Mouse (Mus musculus): ENCODE measurements around the gene Colec11. TPM values are rescaled to one million over a fixed set of nuclear protein-coding genes. Genes with fewer than 3 reads are reported as not detected.

Gene Colec11
- polyA plus RNA-seq (2015; fragmentation: Nextera tagmentation; extraction: Ambion mirVana): 1.3 and 2.4 TPM in 2 replicates

- H3K4me3 ChIP-seq (replicated peaks): no peak within 1 kb of the TSS
- peaks cover 10% of the 10 kb centered on the region for H3K4me1 ChIP-seq
- H3K9me3 ChIP-seq: no peaks in the 10 kb centered on the region
- no peaks in the 10 kb centered on the region for H3K27me3 ChIP-seq (replicated peaks)
- 0 out of 2 replicates have a peak, but pooled peaks have one; percentile 25 for ATAC-seq (ENCODE audit: insufficient read depth, low FRiP score, low read depth)
- no peaks in the 10 kb centered on the region for H3K36me3 ChIP-seq
- 21% methylated on average over 5 of the region's 5 CpGs for WGBS
- H3K9ac ChIP-seq: no peak within 1 kb of the TSS
- H3K27ac ChIP-seq: no peak within 1 kb of the TSS
- no peak within 1 kb of the TSS for H3K4me2 ChIP-seq
Observed at GRCm38 (mm10) chr12:28623195-28623594, at the start of gene Colec11. Gene Colec11 (minus strand): TSS chr12:28623377.

DNA sequence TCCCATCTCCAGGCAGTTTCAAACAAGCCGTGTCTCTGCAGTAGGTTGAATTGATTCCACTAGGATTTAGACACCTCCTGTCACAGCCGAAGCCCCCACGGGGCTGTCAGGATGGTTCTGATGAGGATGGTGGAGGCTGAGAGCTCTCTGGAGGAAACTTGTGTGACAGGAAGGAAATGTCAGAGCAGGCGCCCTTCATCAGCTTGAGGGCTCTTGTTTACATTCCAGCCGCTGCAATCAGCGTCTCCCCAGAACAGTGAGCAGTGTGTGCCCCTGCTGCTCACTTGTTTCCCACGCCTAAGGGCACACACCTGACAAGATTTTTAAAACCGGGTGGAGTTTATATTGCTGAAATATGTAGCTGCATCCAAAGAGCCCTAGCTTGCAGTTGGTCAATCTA, 44.1 kb upstream of the Colec11 start:
- H3K36me3 ChIP-seq: no peaks in the 10 kb centered on the region
- no peaks in the 10 kb centered on the region for H3K9me3 ChIP-seq
- H3K9ac ChIP-seq: no peak overlapping the region
- no peaks in the 10 kb centered on the region for H3K27me3 ChIP-seq (replicated peaks)
- ATAC-seq (ENCODE audit: insufficient read depth, low FRiP score, low read depth): no peak
- H3K27ac ChIP-seq: no peak overlapping the region
- 7% methylated on average over 8 of the region's 8 CpGs for WGBS
- H3K4me2 ChIP-seq: no peak overlapping the region
- H3K4me3 ChIP-seq (replicated peaks): no peak overlapping the region
- peaks cover 11% of the 10 kb centered on the region; the same call in 1 of the 2 replicates for H3K4me1 ChIP-seq

- WGBS: 55% methylated on average over 4 of the region's 4 CpGs
- no peaks in the 10 kb centered on the region for H3K27me3 ChIP-seq (replicated peaks)
- no peak overlapping the region for H3K27ac ChIP-seq
- H3K36me3 ChIP-seq: no peaks in the 10 kb centered on the region
- no peak overlapping the region for H3K4me2 ChIP-seq
- peaks cover 11% of the 10 kb centered on the region; the same call in 1 of the 2 replicates for H3K4me1 ChIP-seq
- H3K9ac ChIP-seq: no peak overlapping the region
- no peaks in the 10 kb centered on the region for H3K9me3 ChIP-seq
- H3K4me3 ChIP-seq (replicated peaks): no peak overlapping the region
- ATAC-seq (ENCODE audit: insufficient read depth, low FRiP score, low read depth): no peak
Observed at GRCm38 (mm10) chr12:28666734-28667133, 43.6 kb upstream of the Colec11 start.

DNA sequence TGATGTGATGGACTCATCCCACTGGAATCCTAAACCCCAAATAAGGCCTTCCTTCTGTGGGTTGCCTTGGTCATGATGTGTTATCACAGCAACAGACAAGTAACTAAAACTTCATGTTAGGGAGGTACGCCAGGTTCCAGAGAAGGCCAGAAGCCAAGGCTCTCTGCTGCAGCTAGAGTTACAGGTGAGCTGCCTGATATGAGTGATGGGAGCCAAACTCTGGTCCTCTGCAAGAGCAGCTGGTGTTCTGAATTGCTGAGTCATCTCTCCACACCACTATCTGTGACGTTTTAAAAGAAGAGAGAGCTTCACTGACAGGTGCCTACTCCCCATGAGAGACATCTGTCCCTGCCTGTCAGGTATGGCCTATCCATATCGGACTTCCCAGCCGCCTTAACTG, 39.5 kb upstream of the Colec11 start:
- 77% methylated on average over 4 of the region's 4 CpGs for WGBS
- ATAC-seq (ENCODE audit: insufficient read depth, low FRiP score, low read depth): no peak
- H3K27me3 ChIP-seq (replicated peaks): no peaks in the 10 kb centered on the region

GRCm38 (mm10) chr12:28649141-28650110, 26.2 kb upstream of the Colec11 start, which contains the start of gene Rnaseh1:
Gene Rnaseh1 (plus strand): TSS chr12:28649602.
- WGBS: 2% methylated on average over 52 of the region's 52 CpGs
- Histone ChIP-seq H3K4me3 (replicated peaks) (peak within 1 kb of the TSS; percentile 72), H3K4me2 (peak within 1 kb of the TSS; percentile 63), H3K4me1 (0 out of 2 replicates have a peak, but pooled peaks cover 7% of the 10 kb centered on the region), H3K36me3 (0 out of 2 replicates have a peak, but pooled peaks cover 3% of the 10 kb centered on the region), H3K9me3 (no peaks in the 10 kb centered on the region), H3K27ac (peak within 1 kb of the TSS; percentile 37), H3K9ac (peak within 1 kb of the TSS; percentile 49), H3K27me3 (replicated peaks) (no peaks in the 10 kb centered on the region)
- peak; percentile 91 for ATAC-seq (ENCODE audit: insufficient read depth, low FRiP score, low read depth)

More for the DNA sequence above, 39.5 kb upstream of the Colec11 start:
- no peak overlapping the region for H3K4me2 ChIP-seq
- H3K27ac ChIP-seq: no peak overlapping the region
- H3K9ac ChIP-seq: no peak overlapping the region
- no peaks in the 10 kb centered on the region for H3K9me3 ChIP-seq
- H3K36me3 ChIP-seq: peaks cover 20% of the 10 kb centered on the region
- peaks cover 9% of the 10 kb centered on the region; the same call in 1 of the 2 replicates for H3K4me1 ChIP-seq
- H3K4me3 ChIP-seq (replicated peaks): no peak overlapping the region

DNA sequence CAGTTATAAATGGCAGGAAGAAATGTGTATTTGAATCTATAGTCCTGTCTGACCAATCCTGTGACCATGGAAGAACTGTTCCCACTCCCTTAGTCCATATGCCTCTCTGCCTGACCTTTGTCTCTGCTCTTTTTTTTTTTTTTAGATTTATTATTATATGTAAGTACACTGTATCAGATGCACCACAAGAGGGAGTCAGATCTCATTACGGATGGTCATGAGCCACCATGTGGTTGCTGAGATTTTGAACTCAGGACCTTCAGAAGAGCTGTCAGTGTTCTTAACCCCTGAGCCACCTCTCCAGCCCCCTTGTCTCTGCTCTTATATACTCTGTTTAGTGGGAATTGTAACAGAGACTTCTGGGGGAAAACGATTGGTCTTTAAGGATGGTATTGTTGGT, 15.6 kb upstream of the Colec11 start:
- Histone ChIP-seq H3K4me1 (peaks cover 6% of the 10 kb centered on the region), H3K9me3 (no peaks in the 10 kb centered on the region), H3K36me3 (peaks cover 2% of the 10 kb centered on the region), H3K4me3 (replicated peaks) (no peak overlapping the region), H3K27ac (no peak overlapping the region), H3K4me2 (no peak overlapping the region), H3K9ac (no peak overlapping the region), H3K27me3 (replicated peaks) (no peaks in the 10 kb centered on the region)
- no peak for ATAC-seq (ENCODE audit: insufficient read depth, low FRiP score, low read depth)
- WGBS: 74% methylated on average over 2 of the region's 2 CpGs

DNA sequence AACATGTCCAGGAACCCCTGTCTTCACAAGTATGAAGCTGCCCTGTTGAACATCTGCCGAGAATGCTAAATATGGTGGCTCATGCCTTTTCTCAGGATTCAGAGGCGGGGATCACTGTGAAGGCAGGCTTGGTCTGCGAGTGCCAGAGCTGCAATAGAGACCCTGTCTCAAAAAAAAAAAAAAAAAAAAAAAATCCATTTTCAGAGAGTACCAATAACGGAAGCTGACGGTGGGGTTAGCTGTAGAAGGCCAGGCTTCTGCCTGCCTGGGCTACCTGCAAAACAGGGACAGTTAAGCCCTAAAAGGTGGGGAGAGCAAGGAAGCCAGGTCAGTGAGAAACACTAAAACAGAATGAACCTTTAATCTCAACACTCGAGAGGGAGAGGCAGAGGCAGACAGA, 13.4 kb upstream of the Colec11 start:
- Histone ChIP-seq H3K4me2 (peak overlapping the region; percentile 59), H3K4me3 (replicated peaks) (peak overlapping the region; percentile 79), H3K4me1 (peaks cover 14% of the 10 kb centered on the region), H3K27ac (no peak overlapping the region), H3K9me3 (no peaks in the 10 kb centered on the region), H3K27me3 (replicated peaks) (no peaks in the 10 kb centered on the region), H3K36me3 (peaks cover 17% of the 10 kb centered on the region), H3K9ac (no peak overlapping the region)
- no peak for ATAC-seq (ENCODE audit: insufficient read depth, low FRiP score, low read depth)
- WGBS: 84% methylated on average over 6 of the region's 6 CpGs

DNA sequence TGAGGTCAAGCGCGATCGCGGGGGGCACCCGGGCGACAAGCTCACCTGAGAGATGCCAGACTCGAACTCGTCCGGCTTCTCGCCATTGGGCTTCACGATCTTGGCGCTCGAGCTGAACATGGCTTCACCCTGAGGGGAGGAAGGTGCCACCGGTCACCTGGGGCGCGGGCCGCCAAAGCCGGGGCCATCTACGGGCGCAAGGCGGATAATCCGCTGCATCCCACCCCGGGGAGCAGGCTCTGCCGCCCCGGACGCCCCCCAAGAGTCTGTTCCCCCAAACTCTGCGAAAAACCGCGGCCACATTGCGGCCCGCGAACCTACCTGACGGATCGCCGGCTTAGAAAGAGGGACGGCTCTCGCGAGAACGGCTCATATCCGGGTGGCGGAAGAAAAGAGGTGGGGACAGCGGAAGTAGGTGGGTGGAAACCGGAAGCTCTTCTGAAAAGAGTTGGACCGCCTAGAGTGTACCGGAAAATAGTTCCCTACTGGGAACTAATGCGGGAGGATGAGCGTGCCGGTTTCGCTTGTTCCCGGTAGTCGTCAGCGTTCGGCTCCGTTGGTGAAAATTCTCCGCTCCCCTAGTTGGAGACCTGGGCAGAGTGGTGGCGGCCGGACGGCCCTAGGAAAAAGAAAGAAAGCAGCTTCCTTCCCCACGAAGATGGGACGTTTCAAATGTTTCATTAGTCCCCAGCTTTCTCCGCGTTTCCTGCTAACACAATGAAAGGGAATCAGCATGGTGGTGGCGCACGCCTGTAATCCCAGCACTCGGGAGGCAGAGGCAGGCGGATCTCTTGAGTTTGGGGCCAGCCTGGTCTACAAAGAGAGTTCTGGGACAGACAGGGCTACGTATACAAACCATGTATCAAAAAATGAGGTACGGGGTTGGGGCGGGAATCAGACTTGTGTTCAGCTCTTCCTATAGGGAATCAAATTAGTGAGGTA, 12.6 kb upstream of the Colec11 start, which contains the start of gene Rps7:
Gene Rps7 (minus strand): TSS at position 419 of the 942 bp plus-strand sequence.
- peak within 1 kb of the TSS; percentile 62 for H3K4me2 ChIP-seq
- peak within 1 kb of the TSS; percentile 84 for H3K27ac ChIP-seq
- H3K9me3 ChIP-seq: no peaks in the 10 kb centered on the region
- no peaks in the 10 kb centered on the region for H3K27me3 ChIP-seq (replicated peaks)
- peaks cover 14% of the 10 kb centered on the region for H3K4me1 ChIP-seq
- H3K36me3 ChIP-seq: peaks cover 21% of the 10 kb centered on the region
- peak within 1 kb of the TSS; percentile 79 for H3K4me3 ChIP-seq (replicated peaks)
- WGBS: 5% methylated on average over 69 of the region's 69 CpGs
- ATAC-seq (ENCODE audit: insufficient read depth, low FRiP score, low read depth): peak; percentile 97
- peak within 1 kb of the TSS; percentile 85 for H3K9ac ChIP-seq

DNA sequence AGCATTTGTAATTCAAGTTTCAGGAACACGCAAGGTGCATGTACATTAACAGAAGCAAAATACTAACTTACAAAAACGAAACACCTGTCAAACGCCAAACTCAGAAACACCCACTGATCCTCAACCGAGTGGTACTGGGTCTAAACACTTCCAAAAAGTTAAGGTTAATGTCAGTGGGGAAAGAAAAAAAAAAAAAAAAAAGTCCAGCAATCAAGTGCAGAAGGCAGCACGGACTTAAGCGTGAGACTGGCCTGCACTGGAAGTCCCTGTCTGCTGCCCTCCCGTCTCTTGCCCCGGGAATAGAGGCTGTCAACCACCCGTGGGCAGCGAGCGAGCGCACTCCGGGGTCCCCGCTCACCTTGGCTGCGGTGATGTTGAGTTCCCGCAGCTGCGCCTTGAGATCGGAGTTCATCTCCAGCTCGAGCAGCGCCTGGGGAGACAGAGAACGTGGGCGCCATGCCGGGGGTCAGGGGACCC, 11.9 kb upstream of the Colec11 start:
- Histone ChIP-seq H3K4me3 (replicated peaks) (peak overlapping the region; percentile 79), H3K9ac (peak overlapping the region; percentile 85), H3K27me3 (replicated peaks) (no peaks in the 10 kb centered on the region), H3K27ac (peak overlapping the region; percentile 84), H3K36me3 (peaks cover 28% of the 10 kb centered on the region), H3K4me1 (peaks cover 14% of the 10 kb centered on the region), H3K4me2 (peak overlapping the region; percentile 62), H3K9me3 (no peaks in the 10 kb centered on the region)
- WGBS: under 1% methylated on average over 23 of the region's 23 CpGs
- 0 out of 2 replicates have a peak, but pooled peaks have one; percentile 5 for ATAC-seq (ENCODE audit: insufficient read depth, low FRiP score, low read depth)

- Histone ChIP-seq H3K9me3 (no peaks in the 10 kb centered on the region), H3K4me1 (0 out of 2 replicates have a peak, but pooled peaks cover 6% of the 10 kb centered on the region), H3K9ac (no peak overlapping the region), H3K27me3 (replicated peaks) (no peaks in the 10 kb centered on the region), H3K4me3 (replicated peaks) (no peak overlapping the region), H3K36me3 (peaks cover 38% of the 10 kb centered on the region), H3K4me2 (no peak overlapping the region), H3K27ac (no peak overlapping the region)
- no peak for ATAC-seq (ENCODE audit: insufficient read depth, low FRiP score, low read depth)
- WGBS: 95% methylated on average over 2 of the region's 2 CpGs
Observed at GRCm38 (mm10) chr12:28628436-28628835, 5.3 kb upstream of the Colec11 start.

- H3K9ac ChIP-seq: no peak overlapping the region
- no peak for ATAC-seq (ENCODE audit: insufficient read depth, low FRiP score, low read depth)
- H3K4me3 ChIP-seq (replicated peaks): no peak overlapping the region
- H3K4me1 ChIP-seq: 0 out of 2 replicates have a peak, but pooled peaks cover 3% of the 10 kb centered on the region
- H3K4me2 ChIP-seq: no peak overlapping the region
- no peaks in the 10 kb centered on the region for H3K9me3 ChIP-seq
- H3K27ac ChIP-seq: no peak overlapping the region
- peaks cover 28% of the 10 kb centered on the region for H3K36me3 ChIP-seq
- WGBS: 46% methylated on average over 4 of the region's 4 CpGs
- no peaks in the 10 kb centered on the region for H3K27me3 ChIP-seq (replicated peaks)
Observed at GRCm38 (mm10) chr12:28627092-28627491, 3.9 kb upstream of the Colec11 start.

Data from stomach, embryonic 15.5 days (tissue).